10 mouse cellular contexts compared by ENCODE assay signal in the genomic region with DNA sequence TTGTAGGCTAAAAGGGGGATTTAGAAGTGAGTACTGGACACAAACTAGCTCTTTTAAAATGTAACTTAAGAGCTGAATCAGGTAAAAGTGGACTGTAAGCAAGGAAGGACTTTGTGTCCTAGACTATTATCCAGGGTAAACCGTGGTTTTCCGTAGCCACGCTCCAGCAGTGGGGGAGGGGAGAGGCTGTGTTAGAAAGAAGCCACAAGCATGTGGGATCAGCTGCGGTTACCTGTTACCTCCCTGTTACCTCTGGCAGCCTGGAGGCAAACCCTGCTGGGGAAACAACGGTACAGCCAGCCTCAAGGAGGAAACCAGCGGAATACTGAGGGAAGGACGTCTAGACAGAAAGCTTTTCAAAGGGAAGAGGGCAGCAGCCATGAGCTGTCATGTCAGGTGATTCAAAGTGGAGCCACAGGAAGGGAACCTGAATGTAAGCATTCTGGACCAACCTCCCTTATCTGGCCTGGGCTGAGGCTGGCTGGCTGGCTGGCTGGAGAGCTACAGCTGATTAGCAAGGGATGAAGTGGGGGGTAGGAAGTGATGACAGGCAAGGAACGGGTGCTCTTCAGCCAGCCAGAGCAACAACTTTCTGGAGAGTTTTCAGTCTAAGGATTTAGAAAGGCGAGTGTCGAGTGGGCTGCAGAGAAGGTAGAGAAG. TPM values are rescaled to one million over a fixed set of nuclear protein-coding genes. Genes with fewer than 3 reads are reported as not detected.
DNase-seq lines count a peak whose midpoint lies in the region; ATAC-seq and TF ChIP-seq lines count a peak whose summit lies in the region.
"Had no signal": no experiment of that assay in that cellular context is flagged by ENCODE, and none has a peak within 500 bp of the region (broad histone marks: within the 10 kb centered on the region; RNA-seq: fewer than 3 reads in every experiment).

No protein-coding gene starts in this region.

- no peak for ATAC-seq in liver, embryonic 12.5 days
- peak; percentile 86 for ATAC-seq in heart, embryonic 16.5 days (replicated peaks; ENCODE audit: extremely low read depth, insufficient read depth, low FRiP score)
- peak; percentile 47 for ATAC-seq in kidney, embryonic 16.5 days (ENCODE audit: low FRiP score, low TSS enrichment)

- DNase-seq in liver, adult 2 months (ENCODE audit: extremely low read depth, low read depth, low spot score), result peak; percentile 54
- DNase-seq in lung, postnatal 14 days, result peak; percentile 3
- DNase-seq in layer of hippocampus, adult 18-20 months (ENCODE audit: low spot score in 2 of 2), result no peak
- DNase-seq in cerebellum, postnatal 4 days (ENCODE audit: low spot score in 2 of 2), result no peak
- DNase-seq: cerebellum, adult 2 months had no signal

- H3K9me3 ChIP-seq in liver, embryonic 12.5 days (replicated peaks), result no peaks in the 10 kb centered on the region
- 0 out of 2 replicates have a peak, but pooled peaks cover 5% of the 10 kb centered on the region for H3K9me3 ChIP-seq in heart, embryonic 16.5 days (replicated peaks; ENCODE audit: control insufficient read depth, low read length)
- 0 out of 2 replicates have a peak, but pooled peaks cover 2% of the 10 kb centered on the region for H3K9me3 ChIP-seq in kidney, embryonic 16.5 days (ENCODE audit: low read length)

- TF ChIP-seq CTCF in liver, adult 2 months (IDR thresholded peaks at IDR 0.05; ENCODE audit: low read depth, low read length), result no peak

- no peaks in the 10 kb centered on the region for H3K4me1 ChIP-seq in liver, adult 2 months (ENCODE audit: control insufficient read depth, insufficient read depth, low read length)
- H3K4me1 ChIP-seq in liver, embryonic 12.5 days, result peaks cover 9% of the 10 kb centered on the region
- H3K4me1 ChIP-seq in heart, embryonic 16.5 days (ENCODE audit: control insufficient read depth, insufficient read depth, low read length), result peaks cover 10% of the 10 kb centered on the region
- no peaks in the 10 kb centered on the region for H3K4me1 ChIP-seq in kidney, embryonic 16.5 days (ENCODE audit: insufficient read depth, low read length)
- H3K4me1 ChIP-seq: megakaryocyte, embryonic 14.5 days had no signal

- H3K4me2 ChIP-seq in liver, embryonic 12.5 days, result no peak overlapping the region
- peak overlapping the region; percentile 44 for H3K4me2 ChIP-seq in heart, embryonic 16.5 days (ENCODE audit: low read depth, low read length)
- no peak overlapping the region for H3K4me2 ChIP-seq in kidney, embryonic 16.5 days (replicated peaks; ENCODE audit: low read depth, low read length)

- H3K9ac ChIP-seq in liver, adult 2 months (ENCODE audit: low read depth, low read length), result no peak overlapping the region
- no peak overlapping the region for H3K9ac ChIP-seq in liver, embryonic 12.5 days
- H3K9ac ChIP-seq in heart, embryonic 16.5 days (ENCODE audit: low read length), result no peak overlapping the region
- no peak overlapping the region for H3K9ac ChIP-seq in kidney, embryonic 16.5 days (replicated peaks; ENCODE audit: low read length)

- H3K27me3 ChIP-seq in liver, adult 2 months (ENCODE audit: control insufficient read depth, insufficient read depth, low read length), result no peaks in the 10 kb centered on the region
- no peaks in the 10 kb centered on the region for H3K27me3 ChIP-seq in liver, embryonic 12.5 days (replicated peaks)
- H3K27me3 ChIP-seq in heart, embryonic 16.5 days (ENCODE audit: control insufficient read depth, insufficient read depth, low read length), result no peaks in the 10 kb centered on the region
- H3K27me3 ChIP-seq in kidney, embryonic 16.5 days (ENCODE audit: insufficient read depth, low read length), result no peaks in the 10 kb centered on the region
- H3K27me3 ChIP-seq: megakaryocyte, embryonic 14.5 days had no signal

- H3K79me2 ChIP-seq in liver, adult 2 months (ENCODE audit: control insufficient read depth, insufficient read depth, low read length), result no peaks in the 10 kb centered on the region

- no peak overlapping the region for H3K4me3 ChIP-seq in liver, adult 2 months (ENCODE audit: insufficient read depth, low read depth, low read length)
- H3K4me3 ChIP-seq in liver, embryonic 12.5 days, result no peak overlapping the region
- H3K4me3 ChIP-seq in heart, embryonic 16.5 days (ENCODE audit: low read length), result no peak overlapping the region
- no peak overlapping the region for H3K4me3 ChIP-seq in kidney, embryonic 16.5 days (ENCODE audit: low read length)
- H3K4me3 ChIP-seq: megakaryocyte, embryonic 14.5 days; myocyte had no signal

- H3K36me3 ChIP-seq in liver, adult 2 months (ENCODE audit: control insufficient read depth, insufficient read depth, low read length), result no peaks in the 10 kb centered on the region
- no peaks in the 10 kb centered on the region for H3K36me3 ChIP-seq in liver, embryonic 12.5 days
- no peaks in the 10 kb centered on the region for H3K36me3 ChIP-seq in heart, embryonic 16.5 days (ENCODE audit: control insufficient read depth, insufficient read depth)
- H3K36me3 ChIP-seq in kidney, embryonic 16.5 days (ENCODE audit: insufficient read depth, low read length), result no peaks in the 10 kb centered on the region

- H3K27ac ChIP-seq in liver, adult 2 months (replicated peaks; ENCODE audit: insufficient read depth, low read depth, low read length), result no peak overlapping the region
- no peak overlapping the region for H3K27ac ChIP-seq in liver, embryonic 12.5 days
- peak overlapping the region; percentile 20; the same call in 1 of the 2 replicates for H3K27ac ChIP-seq in heart, embryonic 16.5 days (ENCODE audit: low read length)
- peak overlapping the region; percentile 75 for H3K27ac ChIP-seq in kidney, embryonic 16.5 days (ENCODE audit: low read length)

- 30% methylated on average over 10 of the region's 10 CpGs for WGBS in liver, adult 2 months
- 21% methylated on average over 10 of the region's 10 CpGs for WGBS in liver, embryonic 12.5 days (ENCODE audit: insufficient replicate concordance)
- WGBS in heart, embryonic 16.5 days, result 14% methylated on average over 10 of the region's 10 CpGs
- WGBS in kidney, embryonic 16.5 days, result 53% methylated on average over 10 of the region's 10 CpGs

- TF ChIP-seq POLR2A in liver, adult 2 months (IDR thresholded peaks at IDR 0.05; ENCODE audit: extremely low read depth, insufficient read depth, low read length), result no peak

RNA-seq across cellular contexts. Expression of a gene that starts 10.5 kb away (rescaled TPM):
- 1.1 and 1.3 TPM in 2 replicates for total RNA-seq in liver, adult 2 months (2014; rRNA removed)
- polyA plus RNA-seq in liver, adult 2 months (2012; rRNA removed), result 0.12 and 0.57 TPM in 2 replicates
- 5.1 TPM in 2 replicates for polyA plus RNA-seq in liver, embryonic 12.5 days (2016; fragmentation: Nextera tagmentation; extraction: Ambion mirVana)
- polyA plus RNA-seq in heart, embryonic 16.5 days (2015; fragmentation: Nextera tagmentation; extraction: Ambion mirVana), result 16.8 and 19.5 TPM in 2 replicates
- polyA plus RNA-seq in kidney, embryonic 16.5 days (2015; fragmentation: Nextera tagmentation; extraction: Ambion mirVana), result 35.2 and 38.9 TPM in 2 replicates
- 10 to 100 TPM; 42.8 to 44.7 TPM for total RNA-seq in layer of hippocampus, adult 18-20 months (2021)

Comparison
In these comparisons a context has a peak if more than half of its experiments do, and no peak if none do; other contexts are left out.
1. DNase-seq: peak in liver, adult 2 months (single experiment) and lung, postnatal 14 days (single experiment); none in layer of hippocampus, adult 18-20 months (0 of 2) and cerebellum, postnatal 4 days (0 of 2).
2. H3K27ac ChIP-seq: peak in heart, embryonic 16.5 days (single experiment) and kidney, embryonic 16.5 days (single experiment); none in liver, adult 2 months (single experiment) and liver, embryonic 12.5 days (single experiment).